Mouse (Mus musculus) erythroblast, embryonic 14.5 days (primary cell): ENCODE measurements around the gene Fam89b.

Experiments
- GATA1 ChIP-seq: IDR thresholded peaks from 2 replicates; pipeline ENCODE4 v1.6.1; 2012; ENCODE audit warnings: low read length, inconsistent platforms, mixed read lengths
- TAL1 ChIP-seq: IDR thresholded peaks from 3 replicates; pipeline ENCODE4 v1.6.1; 2012; ENCODE audit warnings: low read length, inconsistent platforms, mixed read lengths

GRCm38 (mm10) chr19:5687738-5688137, 41.7 kb downstream of the Fam89b start:
- no peak for TF ChIP-seq TAL1
- no peak for TF ChIP-seq GATA1
